ENCODE assay signal across 7 mouse cellular contexts in the genomic region with DNA sequence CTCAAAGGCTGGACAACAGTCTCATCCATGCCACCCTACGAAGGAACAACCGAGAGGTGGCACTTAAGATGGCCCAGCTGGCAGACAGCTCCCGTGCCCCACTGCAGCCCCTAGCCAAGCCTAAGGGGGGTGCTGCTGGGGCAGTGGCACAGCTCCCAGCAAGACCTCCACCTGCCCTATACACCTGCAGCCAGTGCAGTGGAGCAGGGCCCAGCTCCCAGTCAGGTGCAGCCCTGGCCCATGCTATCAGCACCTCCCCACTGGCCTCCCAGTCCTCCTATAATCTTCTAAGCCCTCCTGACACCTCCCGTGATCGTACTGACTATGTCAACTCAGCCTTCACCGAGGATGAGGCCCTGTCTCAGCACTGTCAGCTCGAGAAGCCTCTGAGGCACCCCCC. TPM values are rescaled to one million over a fixed set of nuclear protein-coding genes. Genes with fewer than 3 reads are reported as not detected.
DNase-seq lines count a peak whose midpoint lies in the region; ATAC-seq and TF ChIP-seq lines count a peak whose summit lies in the region.
"Not testable (repeated sequence)": the region's sequence is repeated elsewhere in the genome, so short reads cannot be mapped to it uniquely, and the experiment has no call there.
"Had no signal": no experiment of that assay in that cellular context is flagged by ENCODE, and none has a peak within 500 bp of the region (broad histone marks: within the 10 kb centered on the region; RNA-seq: fewer than 3 reads in every experiment).

No protein-coding gene starts in this region.

- not testable (repeated sequence) for H3K27me3 ChIP-seq in embryonic facial prominence, embryonic 12.5 days; heart, embryonic 12.5 days (replicated peaks); hindbrain, embryonic 16.5 days (replicated peaks; ENCODE audit: control insufficient read depth, insufficient read depth, low read length); liver, embryonic 16.5 days (ENCODE audit: control insufficient read depth, insufficient read depth, low read depth, low read length); midbrain, embryonic 15.5 days (replicated peaks); stomach, postnatal 0 days (ENCODE audit: control insufficient read depth, insufficient read depth, low read length)

- not testable (repeated sequence) for TF ChIP-seq EP300 in stomach, postnatal 0 days (optimal IDR thresholded peaks at IDR 0.05)

- H3K9me3 ChIP-seq in embryonic facial prominence, embryonic 12.5 days; heart, embryonic 12.5 days (replicated peaks); hindbrain, embryonic 16.5 days (ENCODE audit: control insufficient read depth, low read length); liver, embryonic 16.5 days (replicated peaks; ENCODE audit: control insufficient read depth, low read length); midbrain, embryonic 15.5 days; stomach, postnatal 0 days (ENCODE audit: control insufficient read depth, low read length): not testable (repeated sequence)

- H3K4me2 ChIP-seq in embryonic facial prominence, embryonic 12.5 days (replicated peaks); heart, embryonic 12.5 days; hindbrain, embryonic 16.5 days (ENCODE audit: low read length); liver, embryonic 16.5 days (ENCODE audit: low read depth, low read length); midbrain, embryonic 15.5 days; stomach, postnatal 0 days (replicated peaks; ENCODE audit: low read depth): not testable (repeated sequence)

- not testable (repeated sequence) for H3K4me1 ChIP-seq in embryonic facial prominence, embryonic 12.5 days; heart, embryonic 12.5 days (replicated peaks); hindbrain, embryonic 16.5 days (ENCODE audit: control insufficient read depth, insufficient read depth, low read depth, low read length); liver, embryonic 16.5 days (ENCODE audit: control insufficient read depth, low read depth, low read length); midbrain, embryonic 15.5 days; stomach, postnatal 0 days (replicated peaks; ENCODE audit: control insufficient read depth, insufficient read depth)

- not testable (repeated sequence) for TF ChIP-seq CTCF in stomach, postnatal 0 days (IDR thresholded peaks at IDR 0.05; ENCODE audit: low read depth)

- H3K9ac ChIP-seq in embryonic facial prominence, embryonic 12.5 days; heart, embryonic 12.5 days; hindbrain, embryonic 16.5 days (ENCODE audit: low read depth, low read length); liver, embryonic 16.5 days (ENCODE audit: low read depth, low read length); midbrain, embryonic 15.5 days; stomach, postnatal 0 days (ENCODE audit: low read length): not testable (repeated sequence)

- not testable (repeated sequence) for H3K36me3 ChIP-seq in embryonic facial prominence, embryonic 12.5 days; heart, embryonic 12.5 days; hindbrain, embryonic 16.5 days (ENCODE audit: control insufficient read depth, insufficient read depth, low read length); liver, embryonic 16.5 days (ENCODE audit: control insufficient read depth, insufficient read depth); midbrain, embryonic 15.5 days (replicated peaks); stomach, postnatal 0 days (ENCODE audit: control insufficient read depth, insufficient read depth, low read length)

- WGBS in embryonic facial prominence, embryonic 12.5 days: no CpG with 5 or more reads among the region's 7 CpGs
- no CpG with 5 or more reads among the region's 7 CpGs for WGBS in heart, embryonic 12.5 days
- no CpG with 5 or more reads among the region's 7 CpGs for WGBS in hindbrain, embryonic 16.5 days
- no CpG with 5 or more reads among the region's 7 CpGs for WGBS in liver, embryonic 16.5 days (ENCODE audit: insufficient replicate concordance)
- WGBS in midbrain, embryonic 15.5 days: no CpG with 5 or more reads among the region's 7 CpGs
- no CpG with 5 or more reads among the region's 7 CpGs for WGBS in stomach, postnatal 0 days

- 0 out of 2 replicates have a peak, but pooled peaks have one; percentile 62 for ATAC-seq in embryonic facial prominence, embryonic 12.5 days (ENCODE audit: insufficient number of reproducible peaks, insufficient read depth, low FRiP score, low TSS enrichment)
- peak; percentile 37 for ATAC-seq in heart, embryonic 12.5 days (ENCODE audit: insufficient number of reproducible peaks, low FRiP score)
- peak; percentile 14; the same call in 1 of the 2 replicates for ATAC-seq in hindbrain, embryonic 16.5 days
- 0 out of 2 replicates have a peak, but pooled peaks have one; percentile 19 for ATAC-seq in liver, embryonic 16.5 days (ENCODE audit: low read depth)
- 0 out of 2 replicates have a peak, but pooled peaks have one; percentile 48 for ATAC-seq in midbrain, embryonic 15.5 days (replicated peaks)
- peak; percentile 21; the same call in 1 of the 2 replicates for ATAC-seq in stomach, postnatal 0 days (ENCODE audit: low FRiP score, low TSS enrichment)

- not testable (repeated sequence) for H3K27ac ChIP-seq in embryonic facial prominence, embryonic 12.5 days; heart, embryonic 12.5 days (ENCODE audit: poor library complexity, severe bottlenecking); hindbrain, embryonic 16.5 days (ENCODE audit: low read depth, low read length); liver, embryonic 16.5 days (ENCODE audit: low read length); midbrain, embryonic 15.5 days; stomach, postnatal 0 days (replicated peaks)

- not testable (repeated sequence) for DNase-seq in stomach, postnatal 0 days (ENCODE audit: low spot score)

- not testable (repeated sequence) for H3K4me3 ChIP-seq in embryonic facial prominence, embryonic 12.5 days; heart, embryonic 12.5 days; hindbrain, embryonic 16.5 days (ENCODE audit: low read length); liver, embryonic 16.5 days (ENCODE audit: low read depth, low read length); midbrain, embryonic 15.5 days; stomach, postnatal 0 days (ENCODE audit: low read depth, low read length)

RNA-seq across cellular contexts. Expression of gene Tmem181a, which starts 24.0 kb away (rescaled TPM):
- polyA plus RNA-seq in embryonic facial prominence, embryonic 12.5 days (2016; fragmentation: Nextera tagmentation; extraction: Ambion mirVana): 25.3 and 26.5 TPM in 2 replicates
- polyA plus RNA-seq in heart, embryonic 12.5 days (2016; fragmentation: Nextera tagmentation; extraction: Ambion mirVana): 23.7 and 24.5 TPM in 2 replicates
- 60.2 and 62.0 TPM in 2 replicates for polyA plus RNA-seq in hindbrain, embryonic 16.5 days (2015; fragmentation: Nextera tagmentation; extraction: Ambion mirVana)
- 2.7 and 3.2 TPM in 2 replicates for polyA plus RNA-seq in liver, embryonic 16.5 days (2015; fragmentation: Nextera tagmentation; extraction: Ambion mirVana)
- 51.9 and 57.8 TPM in 2 replicates for polyA plus RNA-seq in midbrain, embryonic 15.5 days (2015; fragmentation: Nextera tagmentation; extraction: Ambion mirVana)
- polyA plus RNA-seq in stomach, postnatal 0 days (2015; fragmentation: Nextera tagmentation; extraction: Ambion mirVana): 18.3 and 18.5 TPM in 2 replicates
- polyA plus RNA-seq: G1E had no signal
